Mouse (Mus musculus) kidney, postnatal 0 days (tissue): ENCODE data around the gene Eng. TPM values are rescaled to one million over a fixed set of nuclear protein-coding genes. Genes with fewer than 3 reads are reported as not detected.
A peak's percentile ranks its signal among the peaks of the same experiment; 100 is the strongest.

Experiments
- ATAC-seq: fragments of 200-750 bp; cut with Nextera tagmentation; replicated peaks from 2 replicates; pipeline ENCODE4 v1.8.0; 2017; ENCODE audit warnings: low read depth, moderate number of reproducible peaks, moderate TSS enrichment, moderate library complexity; ENCODE audit not compliant: low FRiP score
- DNase-seq: peaks from one replicate; pipeline ENCODE4 v3.0.0-alpha.2; 2016; ENCODE audit warnings: low spot score
- H3K27ac ChIP-seq: fragments of 300-500 bp; sonication (generic); 2 replicates; pipeline ENCODE4 v1.5.1; 2014; ENCODE audit warnings: mild to moderate bottlenecking
- H3K27me3 ChIP-seq: fragments of 300-500 bp; sonication (generic); 2 replicates; pipeline ENCODE4 v1.6.1; 2014; ENCODE audit warnings: low read length, mixed read lengths; ENCODE audit not compliant: insufficient read depth
- H3K36me3 ChIP-seq: fragments of 300-500 bp; sonication (generic); 2 replicates; pipeline ENCODE4 v1.6.1; 2014; ENCODE audit warnings: low read length, mixed read lengths; ENCODE audit not compliant: insufficient read depth
- H3K4me1 ChIP-seq: fragments of 300-500 bp; sonication (generic); replicated peaks from 2 replicates; pipeline ENCODE4 v1.6.1; 2014; ENCODE audit warnings: antibody characterized with exemption, low read length, mixed read lengths; ENCODE audit not compliant: insufficient read depth
- H3K4me2 ChIP-seq: fragments of 300-500 bp; sonication (generic); 2 replicates; pipeline ENCODE4 v1.6.1; 2014; ENCODE audit warnings: mild to moderate bottlenecking, low read length, moderate library complexity, mixed read lengths
- H3K4me3 ChIP-seq: fragments of 300-500 bp; sonication (generic); replicated peaks from 2 replicates; pipeline ENCODE4 v1.5.1; 2014; ENCODE audit warnings: low read depth, low read length
- H3K9ac ChIP-seq: fragments of 300-500 bp; sonication (generic); 2 replicates; pipeline ENCODE4 v1.6.1; 2014; ENCODE audit warnings: low read depth, low read length
- H3K9me3 ChIP-seq: fragments of 300-500 bp; sonication (generic); replicated peaks from 2 replicates; pipeline ENCODE4 v1.6.1; 2016; ENCODE audit warnings: low read length, inconsistent platforms, mixed read lengths
- CTCF ChIP-seq: IDR thresholded peaks from 2 replicates; pipeline ENCODE4 v1.5.1; 2016; ENCODE audit warnings: antibody characterized with exemption, low read depth, mild to moderate bottlenecking, moderate library complexity
- WGBS: fragments of 180-500 bp; shearing (Covaris S2); extraction: QIAGEN DNeasy Blood & Tissue Kit; methylation state at CpG from one replicate; pipeline ENCODE4 v1.1.7; 2014; 5-methylcytosine and 5-hydroxymethylcytosine counted together
- polyA plus RNA-seq: library from polyadenylated mRNA; unstranded; fragments of >200 nt; fragmentation: Nextera tagmentation; extraction: Ambion mirVana; gene quantifications from 2 replicates; pipeline ENCODE4 v1.2.1, GENCODE M21; 2015

Eng gene
- polyA plus RNA-seq, 1 experiment from 2014 or later = 71.6 TPM

DNA sequence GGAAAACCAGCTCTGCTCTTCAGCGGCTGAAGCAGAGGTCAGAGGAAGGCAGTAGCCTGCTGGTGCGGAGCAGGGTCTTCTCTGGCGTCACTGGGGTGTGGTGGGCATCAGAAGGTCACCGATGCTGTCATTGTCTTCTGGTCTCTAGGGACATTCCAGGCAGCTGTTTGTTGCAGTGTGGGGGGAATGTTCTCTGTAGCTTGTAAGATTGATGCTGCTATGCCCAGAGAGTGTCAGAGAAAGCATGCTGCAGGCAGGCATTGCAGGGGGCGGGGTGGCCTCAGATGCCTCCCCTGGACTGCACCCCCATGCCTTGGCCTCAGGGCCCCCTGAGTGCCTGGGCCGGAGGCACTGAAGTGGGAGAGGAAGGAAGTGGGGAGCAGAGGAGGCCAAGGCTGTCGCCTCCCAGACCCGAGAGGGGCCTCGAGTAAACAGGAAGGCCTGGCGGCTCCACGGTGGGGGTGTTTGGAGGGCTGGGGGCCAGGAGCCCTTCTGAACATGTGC, 8.6 kb upstream of the Eng start:
- ATAC-seq = peak; percentile 50; the same call in 1 of the 2 replicates
- Histone ChIP-seq H3K9ac (0 out of 2 replicates have a peak overlapping the region, but pooled peaks have one; percentile 27), H3K27me3 (no peaks in the 10 kb centered on the region), H3K4me3 (no peak overlapping the region), H3K27ac (peak overlapping the region; percentile 70), H3K4me1 (peaks cover 9% of the 10 kb centered on the region), H3K9me3 (no peaks in the 10 kb centered on the region), H3K36me3 (no peaks in the 10 kb centered on the region), H3K4me2 (no peak overlapping the region)
- peak; percentile 76 for DNase-seq
- 13% methylated on average over 11 of the region's 11 CpGs for WGBS
- no peak for TF ChIP-seq CTCF

DNA sequence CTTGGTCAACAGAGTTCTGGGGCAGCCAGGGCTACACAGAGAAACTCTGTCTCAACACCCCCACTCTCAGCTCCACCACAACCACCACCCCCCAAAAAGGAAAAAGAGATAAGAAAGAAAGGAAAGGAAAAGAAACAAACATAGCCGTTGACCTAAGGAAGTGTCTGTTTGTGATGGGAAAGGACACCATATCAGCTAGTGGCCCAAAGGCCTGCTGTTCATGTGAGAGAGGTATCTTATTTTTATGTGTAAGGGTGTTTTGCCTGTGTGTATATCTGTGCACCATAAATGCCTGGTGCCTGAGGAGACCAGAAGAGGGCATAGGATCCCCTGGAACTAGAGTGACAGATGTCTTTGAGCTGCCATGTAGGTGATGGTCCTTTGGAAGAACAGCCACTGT, 6.8 kb upstream of the Eng start:
- TF ChIP-seq CTCF = no peak
- no peak overlapping the region for H3K9ac ChIP-seq
- 71% methylated on average over 1 of the region's 1 CpGs for WGBS
- DNase-seq (no peak), ATAC-seq (no peak)
- H3K36me3 ChIP-seq = no peaks in the 10 kb centered on the region
- no peak overlapping the region for H3K4me3 ChIP-seq
- H3K9me3 ChIP-seq = no peaks in the 10 kb centered on the region
- peaks cover 9% of the 10 kb centered on the region for H3K4me1 ChIP-seq
- H3K4me2 ChIP-seq = no peak overlapping the region
- no peak overlapping the region for H3K27ac ChIP-seq
- no peaks in the 10 kb centered on the region for H3K27me3 ChIP-seq

DNA sequence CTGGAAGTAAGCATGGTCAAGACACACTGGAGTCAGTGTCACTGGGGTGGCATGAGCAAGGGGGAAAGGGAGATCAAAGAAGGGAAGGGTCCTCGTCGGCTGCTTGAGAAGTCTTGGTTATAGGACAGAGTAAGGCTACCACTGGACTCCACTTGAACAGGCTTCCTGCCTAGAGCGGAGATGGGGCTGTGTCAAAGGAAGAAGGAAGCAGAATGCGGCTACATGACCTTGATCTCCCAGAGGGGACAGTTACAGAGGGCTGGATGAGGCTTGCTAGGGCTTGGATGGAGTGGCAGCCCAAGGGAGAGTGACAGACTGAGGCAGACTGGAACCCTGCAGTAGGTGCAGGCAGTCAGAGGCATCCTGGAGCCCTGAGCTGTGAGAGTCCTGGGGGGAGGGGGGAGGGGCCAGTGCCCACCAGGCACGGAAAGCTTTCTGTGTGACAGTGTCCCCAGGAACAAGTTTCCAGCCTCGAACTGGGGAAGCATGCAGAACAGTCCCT, 5.8 kb upstream of the Eng start:
- H3K4me1 ChIP-seq = peaks cover 16% of the 10 kb centered on the region
- no peaks in the 10 kb centered on the region for H3K27me3 ChIP-seq
- ATAC-seq (no peak), DNase-seq (no peak)
- 49% methylated on average over 6 of the region's 6 CpGs for WGBS
- H3K36me3 ChIP-seq = no peaks in the 10 kb centered on the region
- H3K4me2 ChIP-seq = no peak overlapping the region
- H3K9me3 ChIP-seq = no peaks in the 10 kb centered on the region
- TF ChIP-seq CTCF = no peak
- no peak overlapping the region for H3K27ac ChIP-seq
- H3K4me3 ChIP-seq = no peak overlapping the region
- H3K9ac ChIP-seq = no peak overlapping the region

DNA sequence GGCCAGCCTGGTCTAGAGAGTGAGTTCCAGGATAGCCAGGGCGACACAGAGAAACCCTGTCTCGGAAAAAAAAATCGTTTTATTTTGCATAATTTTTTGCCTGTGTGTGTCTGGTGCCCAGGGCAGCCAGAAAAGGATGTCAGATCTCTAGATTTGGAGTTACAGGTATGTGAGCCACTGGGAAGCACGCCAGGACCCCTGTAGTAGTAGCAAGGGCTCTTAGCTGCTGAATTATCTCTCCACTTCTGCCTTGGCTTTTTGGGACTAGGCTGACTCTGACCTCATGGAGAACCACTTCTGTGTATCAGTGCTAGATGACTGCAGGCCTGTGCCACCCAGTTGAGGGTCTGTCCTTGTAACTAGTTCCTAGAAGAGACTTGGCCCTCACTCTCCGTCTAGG, 4.6 kb upstream of the Eng start:
- H3K4me2 ChIP-seq = no peak overlapping the region
- no peaks in the 10 kb centered on the region for H3K9me3 ChIP-seq
- DNase-seq = no peak
- TF ChIP-seq CTCF = no peak
- no peaks in the 10 kb centered on the region for H3K36me3 ChIP-seq
- H3K4me1 ChIP-seq = peaks cover 17% of the 10 kb centered on the region
- no peak overlapping the region for H3K27ac ChIP-seq
- H3K27me3 ChIP-seq = no peaks in the 10 kb centered on the region
- no peak for ATAC-seq
- no peak overlapping the region for H3K4me3 ChIP-seq
- WGBS = 80% methylated on average over 5 of the region's 5 CpGs
- no peak overlapping the region for H3K9ac ChIP-seq

DNA sequence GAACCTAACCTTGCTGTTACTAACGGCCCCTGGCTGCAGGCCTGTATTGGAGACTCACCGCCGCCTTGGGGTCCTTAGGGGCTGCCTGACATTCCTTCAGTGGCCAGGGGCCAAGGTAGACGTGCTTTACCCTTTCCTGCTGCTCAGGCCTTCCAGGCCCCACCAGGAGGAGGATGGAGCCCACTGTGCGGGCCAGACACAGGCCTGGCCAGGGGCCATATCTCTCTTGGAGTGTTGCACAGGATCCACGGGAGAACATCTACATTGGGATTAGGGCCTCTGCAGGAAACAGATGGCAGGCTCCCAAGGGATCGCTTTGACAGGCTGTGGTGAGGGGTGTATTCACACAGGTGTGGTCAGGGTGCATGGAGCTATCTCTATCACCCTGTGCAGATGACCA, 3.6 kb upstream of the Eng start:
- H3K9me3 ChIP-seq = no peaks in the 10 kb centered on the region
- 0 out of 2 replicates have a peak overlapping the region, but pooled peaks have one; percentile 31 for H3K27ac ChIP-seq
- H3K9ac ChIP-seq = no peak overlapping the region
- peaks cover 12% of the 10 kb centered on the region for H3K4me1 ChIP-seq
- WGBS = 62% methylated on average over 7 of the region's 7 CpGs
- H3K27me3 ChIP-seq = no peaks in the 10 kb centered on the region
- no peak overlapping the region for H3K4me3 ChIP-seq
- no peak overlapping the region for H3K4me2 ChIP-seq
- no peak for DNase-seq
- no peak for ATAC-seq
- no peaks in the 10 kb centered on the region for H3K36me3 ChIP-seq
- no peak for TF ChIP-seq CTCF

DNA sequence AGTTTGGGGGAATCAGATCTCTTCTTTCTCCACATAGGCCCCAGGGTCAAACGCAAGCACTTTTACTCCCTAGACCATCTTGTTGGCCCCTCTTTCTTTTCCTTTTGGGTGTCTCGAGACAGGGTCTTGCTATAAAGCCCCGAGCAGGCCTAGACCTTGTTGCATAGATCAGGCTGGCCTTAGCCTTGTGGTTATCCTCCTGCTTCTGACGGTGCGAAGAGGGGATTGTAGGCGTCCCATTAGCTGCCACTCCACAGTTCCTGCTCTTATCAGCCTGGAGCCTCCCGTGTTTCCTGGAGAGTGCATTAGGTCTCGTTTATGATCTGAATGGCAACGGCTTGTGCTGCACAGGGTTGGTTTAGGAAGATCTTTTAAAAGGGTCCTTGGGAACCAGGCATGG, 2.3 kb upstream of the Eng start:
- Histone ChIP-seq H3K27me3 (no peaks in the 10 kb centered on the region), H3K4me2 (no peak overlapping the region), H3K27ac (no peak overlapping the region), H3K4me1 (peaks cover 8% of the 10 kb centered on the region; the same call in 1 of the 2 replicates), H3K36me3 (no peaks in the 10 kb centered on the region), H3K9me3 (no peaks in the 10 kb centered on the region), H3K9ac (no peak overlapping the region), H3K4me3 (no peak overlapping the region)
- ATAC-seq (no peak), DNase-seq (no peak)
- TF ChIP-seq CTCF = no peak
- WGBS = 56% methylated on average over 9 of the region's 9 CpGs
